Mouse (Mus musculus): ENCODE data around the gene Pax4. TPM values are rescaled to one million over a fixed set of nuclear protein-coding genes. Genes with fewer than 3 reads are reported as not detected.

Gene Pax4
- polyA plus RNA-seq, 1 experiment from 2014 or later = not detected

GRCm38 (mm10) chr6:28470017-28470602 lies 21.0 kb upstream of the Pax4 start:
- 54% methylated on average over 4 of the region's 4 CpGs for WGBS
- Histone ChIP-seq H3K4me2 (ENCODE audit: low read length) (no peak overlapping the region), H3K4me3 (ENCODE audit: control insufficient read depth in 1 of 2, insufficient read depth in 1 of 2, low read depth in 1 of 2, low read length in 2 of 2) (no peak overlapping the region), H3K27me3 (ENCODE audit: control insufficient read depth, insufficient read depth, low read length) (no peaks in the 10 kb centered on the region), H3K27ac (replicated peaks in 1 of 2; ENCODE audit: control insufficient read depth in 1 of 2, insufficient read depth in 1 of 2, low read depth in 2 of 2, low read length in 2 of 2) (no peak overlapping the region), H3K9me3 (ENCODE audit: control insufficient read depth, low read length) (no peaks in the 10 kb centered on the region), H3K36me3 (ENCODE audit: control insufficient read depth, insufficient read depth, low read length) (no peaks in the 10 kb centered on the region), H3K9ac (ENCODE audit: low read length) (no peak overlapping the region), H3K4me1 (ENCODE audit: control insufficient read depth in 2 of 2, insufficient read depth in 2 of 2, low read length in 2 of 2) (no peaks in the 10 kb centered on the region)
- ATAC-seq (ENCODE audit: insufficient number of reproducible peaks, insufficient read depth, low FRiP score, low read depth) = no peak

GRCm38 (mm10) chr6:28464630-28465029 lies 15.5 kb upstream of the Pax4 start:
- H3K9ac ChIP-seq (ENCODE audit: low read length) = no peak overlapping the region
- no peak overlapping the region for H3K4me2 ChIP-seq (ENCODE audit: low read length)
- no peaks in the 10 kb centered on the region for H3K4me1 ChIP-seq (ENCODE audit: control insufficient read depth in 2 of 2, insufficient read depth in 2 of 2, low read length in 2 of 2)
- 35% methylated on average over 6 of the region's 6 CpGs for WGBS
- no peaks in the 10 kb centered on the region for H3K27me3 ChIP-seq (ENCODE audit: control insufficient read depth, insufficient read depth, low read length)
- H3K4me3 ChIP-seq (ENCODE audit: control insufficient read depth in 1 of 2, insufficient read depth in 1 of 2, low read depth in 1 of 2, low read length in 2 of 2) = no peak overlapping the region
- H3K27ac ChIP-seq (replicated peaks in 1 of 2; ENCODE audit: control insufficient read depth in 1 of 2, insufficient read depth in 1 of 2, low read depth in 2 of 2, low read length in 2 of 2) = no peak overlapping the region
- H3K36me3 ChIP-seq (ENCODE audit: control insufficient read depth, insufficient read depth, low read length) = no peaks in the 10 kb centered on the region
- ATAC-seq (ENCODE audit: insufficient number of reproducible peaks, insufficient read depth, low FRiP score, low read depth) = no peak
- no peaks in the 10 kb centered on the region for H3K9me3 ChIP-seq (ENCODE audit: control insufficient read depth, low read length)

GRCm38 (mm10) chr6:28460534-28460933 lies 11.4 kb upstream of the Pax4 start:
- Histone ChIP-seq H3K4me2 (ENCODE audit: low read length) (no peak overlapping the region), H3K4me1 (ENCODE audit: control insufficient read depth in 2 of 2, insufficient read depth in 2 of 2, low read length in 2 of 2) (no peaks in the 10 kb centered on the region), H3K9ac (ENCODE audit: low read length) (no peak overlapping the region), H3K27ac (replicated peaks in 1 of 2; ENCODE audit: control insufficient read depth in 1 of 2, insufficient read depth in 1 of 2, low read depth in 2 of 2, low read length in 2 of 2) (no peak overlapping the region), H3K36me3 (ENCODE audit: control insufficient read depth, insufficient read depth, low read length) (no peaks in the 10 kb centered on the region), H3K27me3 (ENCODE audit: control insufficient read depth, insufficient read depth, low read length) (no peaks in the 10 kb centered on the region), H3K4me3 (ENCODE audit: control insufficient read depth in 1 of 2, insufficient read depth in 1 of 2, low read depth in 1 of 2, low read length in 2 of 2) (no peak overlapping the region), H3K9me3 (ENCODE audit: control insufficient read depth, low read length) (no peaks in the 10 kb centered on the region)
- ATAC-seq (ENCODE audit: insufficient number of reproducible peaks, insufficient read depth, low FRiP score, low read depth) = no peak
- 9% methylated on average over 5 of the region's 5 CpGs for WGBS

- Histone ChIP-seq H3K36me3 (ENCODE audit: control insufficient read depth, insufficient read depth, low read length) (no peaks in the 10 kb centered on the region), H3K9ac (ENCODE audit: low read length) (no peak overlapping the region), H3K4me1 (ENCODE audit: control insufficient read depth in 2 of 2, insufficient read depth in 2 of 2, low read length in 2 of 2) (no peaks in the 10 kb centered on the region), H3K4me2 (ENCODE audit: low read length) (no peak overlapping the region), H3K27me3 (ENCODE audit: control insufficient read depth, insufficient read depth, low read length) (no peaks in the 10 kb centered on the region), H3K9me3 (ENCODE audit: control insufficient read depth, low read length) (no peaks in the 10 kb centered on the region), H3K4me3 (ENCODE audit: control insufficient read depth in 1 of 2, insufficient read depth in 1 of 2, low read depth in 1 of 2, low read length in 2 of 2) (no peak overlapping the region), H3K27ac (replicated peaks in 1 of 2; ENCODE audit: control insufficient read depth in 1 of 2, insufficient read depth in 1 of 2, low read depth in 2 of 2, low read length in 2 of 2) (no peak overlapping the region)
- no peak for ATAC-seq (ENCODE audit: insufficient number of reproducible peaks, insufficient read depth, low FRiP score, low read depth)
Observed at GRCm38 (mm10) chr6:28459221-28459668, 10.1 kb upstream of the Pax4 start.

- H3K36me3 ChIP-seq (ENCODE audit: control insufficient read depth, insufficient read depth, low read length) = no peaks in the 10 kb centered on the region
- no peak for ATAC-seq (ENCODE audit: insufficient number of reproducible peaks, insufficient read depth, low FRiP score, low read depth)
- no peak overlapping the region for H3K4me2 ChIP-seq (ENCODE audit: low read length)
- under 1% methylated on average over 12 of the region's 12 CpGs for WGBS
- no peaks in the 10 kb centered on the region for H3K4me1 ChIP-seq (ENCODE audit: control insufficient read depth in 2 of 2, insufficient read depth in 2 of 2, low read length in 2 of 2)
- H3K9ac ChIP-seq (ENCODE audit: low read length) = no peak overlapping the region
- H3K27ac ChIP-seq (replicated peaks in 1 of 2; ENCODE audit: control insufficient read depth in 1 of 2, insufficient read depth in 1 of 2, low read depth in 2 of 2, low read length in 2 of 2) = no peak overlapping the region
- H3K4me3 ChIP-seq (ENCODE audit: control insufficient read depth in 1 of 2, insufficient read depth in 1 of 2, low read depth in 1 of 2, low read length in 2 of 2) = no peak overlapping the region
- H3K9me3 ChIP-seq (ENCODE audit: control insufficient read depth, low read length) = no peaks in the 10 kb centered on the region
- peaks cover 41% of the 10 kb centered on the region for H3K27me3 ChIP-seq (ENCODE audit: control insufficient read depth, insufficient read depth, low read length)
Observed at GRCm38 (mm10) chr6:28450977-28451376, 1.8 kb upstream of the Pax4 start.

- 9% methylated on average over 5 of the region's 5 CpGs for WGBS
Observed at GRCm38 (mm10) chr6:28450481-28450880, 1.3 kb upstream of the Pax4 start.

GRCm38 (mm10) chr6:28447937-28448336 lies 1.2 kb downstream of the Pax4 start:
- Histone ChIP-seq H3K4me1 (ENCODE audit: control insufficient read depth in 2 of 2, insufficient read depth in 2 of 2, low read length in 2 of 2) (no peaks in the 10 kb centered on the region), H3K36me3 (ENCODE audit: control insufficient read depth, insufficient read depth, low read length) (no peaks in the 10 kb centered on the region), H3K27me3 (ENCODE audit: control insufficient read depth, insufficient read depth, low read length) (peaks cover 37% of the 10 kb centered on the region), H3K9ac (ENCODE audit: low read length) (no peak overlapping the region), H3K9me3 (ENCODE audit: control insufficient read depth, low read length) (no peaks in the 10 kb centered on the region), H3K4me2 (ENCODE audit: low read length) (no peak overlapping the region), H3K27ac (replicated peaks in 1 of 2; ENCODE audit: control insufficient read depth in 1 of 2, insufficient read depth in 1 of 2, low read depth in 2 of 2, low read length in 2 of 2) (no peak overlapping the region), H3K4me3 (ENCODE audit: control insufficient read depth in 1 of 2, insufficient read depth in 1 of 2, low read depth in 1 of 2, low read length in 2 of 2) (no peak overlapping the region)
- WGBS = 74% methylated on average over 7 of the region's 7 CpGs
- ATAC-seq (ENCODE audit: insufficient number of reproducible peaks, insufficient read depth, low FRiP score, low read depth) = no peak

More at GRCm38 (mm10) chr6:28450481-28450880, 1.3 kb upstream of the Pax4 start:
- H3K4me1 ChIP-seq (ENCODE audit: control insufficient read depth in 2 of 2, insufficient read depth in 2 of 2, low read length in 2 of 2) = no peaks in the 10 kb centered on the region
- no peak for ATAC-seq (ENCODE audit: insufficient number of reproducible peaks, insufficient read depth, low FRiP score, low read depth)
- no peaks in the 10 kb centered on the region for H3K9me3 ChIP-seq (ENCODE audit: control insufficient read depth, low read length)
- no peak overlapping the region for H3K27ac ChIP-seq (replicated peaks in 1 of 2; ENCODE audit: control insufficient read depth in 1 of 2, insufficient read depth in 1 of 2, low read depth in 2 of 2, low read length in 2 of 2)
- H3K4me3 ChIP-seq (ENCODE audit: control insufficient read depth in 1 of 2, insufficient read depth in 1 of 2, low read depth in 1 of 2, low read length in 2 of 2) = no peak overlapping the region
- H3K4me2 ChIP-seq (ENCODE audit: low read length) = no peak overlapping the region
- no peak overlapping the region for H3K9ac ChIP-seq (ENCODE audit: low read length)
- H3K27me3 ChIP-seq (ENCODE audit: control insufficient read depth, insufficient read depth, low read length) = peaks cover 41% of the 10 kb centered on the region
- H3K36me3 ChIP-seq (ENCODE audit: control insufficient read depth, insufficient read depth, low read length) = no peaks in the 10 kb centered on the region

- WGBS = 64% methylated on average over 6 of the region's 6 CpGs
- Histone ChIP-seq H3K27me3 (ENCODE audit: control insufficient read depth, insufficient read depth, low read length) (no peaks in the 10 kb centered on the region), H3K27ac (replicated peaks in 1 of 2; ENCODE audit: control insufficient read depth in 1 of 2, insufficient read depth in 1 of 2, low read depth in 2 of 2, low read length in 2 of 2) (no peak overlapping the region), H3K9ac (ENCODE audit: low read length) (no peak overlapping the region), H3K4me2 (ENCODE audit: low read length) (no peak overlapping the region), H3K36me3 (ENCODE audit: control insufficient read depth, insufficient read depth, low read length) (peaks cover 8% of the 10 kb centered on the region; the same call in 1 of the 2 replicates), H3K9me3 (ENCODE audit: control insufficient read depth, low read length) (no peaks in the 10 kb centered on the region), H3K4me1 (ENCODE audit: control insufficient read depth in 2 of 2, insufficient read depth in 2 of 2, low read length in 2 of 2) (no peaks in the 10 kb centered on the region), H3K4me3 (ENCODE audit: control insufficient read depth in 1 of 2, insufficient read depth in 1 of 2, low read depth in 1 of 2, low read length in 2 of 2) (no peak overlapping the region)
- ATAC-seq (ENCODE audit: insufficient number of reproducible peaks, insufficient read depth, low FRiP score, low read depth) = no peak
Observed at GRCm38 (mm10) chr6:28431538-28431855, 17.7 kb downstream of the Pax4 start.
